Mouse (Mus musculus): ENCODE results near the gene Esrrg. TPM values are rescaled to one million over a fixed set of nuclear protein-coding genes. Genes with fewer than 3 reads are reported as not detected.

The Esrrg gene
- polyA plus RNA-seq, 1 experiment from 2014 or later, result 23.5 TPM

DNA sequence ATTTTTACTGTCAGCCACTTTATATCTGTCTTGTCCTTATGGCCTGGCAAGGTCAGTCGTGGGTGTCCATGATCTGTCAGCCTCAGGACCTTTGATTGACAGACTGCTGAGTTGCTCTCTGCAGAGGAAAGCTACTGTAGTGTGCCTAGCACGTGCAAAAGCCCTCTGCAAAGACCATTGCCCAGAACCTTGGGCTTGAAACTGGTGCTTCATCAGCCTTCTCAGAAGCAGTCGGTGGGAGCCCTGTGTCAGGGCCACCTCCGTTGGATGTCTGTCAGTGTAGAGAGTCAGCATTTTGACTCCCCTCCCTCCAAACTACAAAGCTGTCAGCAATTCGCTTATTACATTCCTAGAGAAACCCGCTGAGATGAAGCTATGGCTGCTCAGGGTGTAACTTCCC lies 227.8 kb downstream of the Esrrg start:
- Histone ChIP-seq H3K36me3 (ENCODE audit: control insufficient read depth, insufficient read depth) (no peaks in the 10 kb centered on the region), H3K4me3 (ENCODE audit: low read length) (no peak overlapping the region), H3K4me1 (ENCODE audit: control insufficient read depth, insufficient read depth, low read length) (peaks cover 14% of the 10 kb centered on the region), H3K9ac (ENCODE audit: low read length) (peak overlapping the region; percentile 64), H3K4me2 (ENCODE audit: low read depth, low read length) (peak overlapping the region; percentile 27), H3K9me3 (replicated peaks; ENCODE audit: control insufficient read depth, low read length) (no peaks in the 10 kb centered on the region), H3K27me3 (ENCODE audit: control insufficient read depth, insufficient read depth, low read length) (no peaks in the 10 kb centered on the region), H3K27ac (ENCODE audit: low read length) (peak overlapping the region; percentile 97)
- 17% methylated on average over 6 of the region's 6 CpGs for WGBS
- peak; percentile 71 for ATAC-seq (replicated peaks; ENCODE audit: extremely low read depth, insufficient read depth, low FRiP score)

DNA sequence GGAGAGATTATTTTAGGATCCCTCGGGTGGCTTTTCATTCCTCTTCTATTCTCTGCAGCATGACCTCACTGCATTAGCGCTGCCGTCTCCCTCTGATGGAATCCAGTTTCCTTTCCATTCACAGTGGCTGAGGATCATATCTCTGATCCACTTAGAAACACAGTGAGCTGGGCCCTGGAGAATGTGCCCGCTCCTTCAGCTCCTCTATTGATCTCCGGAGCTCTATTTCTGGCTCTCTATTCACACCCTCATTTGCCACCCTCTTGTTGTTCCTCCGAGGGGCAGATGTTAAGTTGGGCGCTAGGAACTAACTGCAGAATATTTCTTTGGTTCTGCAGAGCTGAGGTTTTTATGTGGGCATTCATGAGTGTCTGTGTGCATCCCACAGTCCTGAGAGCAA lies 228.3 kb downstream of the Esrrg start:
- Histone ChIP-seq H3K27me3 (ENCODE audit: control insufficient read depth, insufficient read depth, low read length) (no peaks in the 10 kb centered on the region), H3K9ac (ENCODE audit: low read length) (no peak overlapping the region), H3K4me2 (ENCODE audit: low read depth, low read length) (peak overlapping the region; percentile 27), H3K4me3 (ENCODE audit: low read length) (no peak overlapping the region), H3K36me3 (ENCODE audit: control insufficient read depth, insufficient read depth) (no peaks in the 10 kb centered on the region), H3K4me1 (ENCODE audit: control insufficient read depth, insufficient read depth, low read length) (peaks cover 18% of the 10 kb centered on the region), H3K27ac (ENCODE audit: low read length) (peak overlapping the region; percentile 97), H3K9me3 (replicated peaks; ENCODE audit: control insufficient read depth, low read length) (no peaks in the 10 kb centered on the region)
- ATAC-seq (replicated peaks; ENCODE audit: extremely low read depth, insufficient read depth, low FRiP score), result peak; percentile 92
- 14% methylated on average over 7 of the region's 7 CpGs for WGBS

DNA sequence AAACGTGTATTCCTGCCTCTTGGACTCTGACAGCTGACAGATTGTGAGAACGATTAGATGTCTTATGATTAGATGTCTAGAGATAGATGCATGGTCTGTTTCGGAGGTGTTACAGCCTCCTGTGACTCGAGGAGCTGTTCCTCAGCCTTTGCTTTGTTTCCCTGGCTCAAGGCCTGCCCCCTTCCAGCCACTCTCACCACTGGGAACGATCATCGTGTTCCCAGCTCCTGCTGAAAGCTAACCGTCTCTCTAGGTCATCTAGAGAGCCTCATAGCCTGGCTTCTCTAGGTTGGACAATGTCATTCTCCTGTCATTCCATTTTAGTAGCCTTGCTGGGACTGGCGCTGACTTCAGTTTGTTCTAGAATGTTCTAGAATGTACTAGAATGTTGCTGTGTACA lies 233.0 kb downstream of the Esrrg start:
- 58% methylated on average over 8 of the region's 8 CpGs for WGBS

DNA sequence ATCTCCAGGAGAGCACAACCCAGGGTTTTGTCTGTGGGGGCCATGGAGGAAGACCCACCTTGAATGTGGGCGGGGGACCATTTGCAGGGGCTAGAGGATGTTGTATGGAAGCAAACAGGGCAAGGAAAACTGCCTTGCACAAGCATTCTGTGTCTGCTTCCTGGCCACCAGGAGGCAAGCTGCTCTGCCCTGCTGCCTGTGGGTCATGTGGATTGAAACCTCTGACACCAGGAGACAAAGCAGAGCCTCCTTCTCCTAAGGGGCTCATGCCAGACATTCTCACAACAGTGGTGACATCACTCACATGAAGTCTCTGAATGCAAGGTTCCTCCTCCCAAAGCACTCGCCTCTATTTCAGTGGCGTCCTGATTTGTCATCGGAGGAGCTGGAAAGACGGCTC lies 234.1 kb downstream of the Esrrg start:
- H3K9ac ChIP-seq (ENCODE audit: low read length), result no peak overlapping the region
- peaks cover 8% of the 10 kb centered on the region for H3K4me1 ChIP-seq (ENCODE audit: control insufficient read depth, insufficient read depth, low read length)
- no peaks in the 10 kb centered on the region; the same call in 1 of the 2 replicates for H3K36me3 ChIP-seq (ENCODE audit: control insufficient read depth, insufficient read depth)
- no peaks in the 10 kb centered on the region for H3K9me3 ChIP-seq (replicated peaks; ENCODE audit: control insufficient read depth, low read length)
- 0 out of 2 replicates have a peak, but pooled peaks have one; percentile 41 for ATAC-seq (replicated peaks; ENCODE audit: extremely low read depth, insufficient read depth, low FRiP score)
- no peaks in the 10 kb centered on the region for H3K27me3 ChIP-seq (ENCODE audit: control insufficient read depth, insufficient read depth, low read length)
- no peak overlapping the region for H3K4me2 ChIP-seq (ENCODE audit: low read depth, low read length)
- peak overlapping the region; percentile 66; the same call in 1 of the 2 replicates for H3K27ac ChIP-seq (ENCODE audit: low read length)
- no peak overlapping the region for H3K4me3 ChIP-seq (ENCODE audit: low read length)
- 50% methylated on average over 5 of the region's 5 CpGs for WGBS

More for the DNA sequence above, 233.0 kb downstream of the Esrrg start:
- Histone ChIP-seq H3K27ac (ENCODE audit: low read length) (peak overlapping the region; percentile 54), H3K36me3 (ENCODE audit: control insufficient read depth, insufficient read depth) (no peaks in the 10 kb centered on the region; the same call in 1 of the 2 replicates), H3K9ac (ENCODE audit: low read length) (no peak overlapping the region), H3K9me3 (replicated peaks; ENCODE audit: control insufficient read depth, low read length) (no peaks in the 10 kb centered on the region), H3K4me2 (ENCODE audit: low read depth, low read length) (no peak overlapping the region), H3K27me3 (ENCODE audit: control insufficient read depth, insufficient read depth, low read length) (no peaks in the 10 kb centered on the region), H3K4me1 (ENCODE audit: control insufficient read depth, insufficient read depth, low read length) (peaks cover 11% of the 10 kb centered on the region), H3K4me3 (ENCODE audit: low read length) (no peak overlapping the region)
- ATAC-seq (replicated peaks; ENCODE audit: extremely low read depth, insufficient read depth, low FRiP score), result no peak

DNA sequence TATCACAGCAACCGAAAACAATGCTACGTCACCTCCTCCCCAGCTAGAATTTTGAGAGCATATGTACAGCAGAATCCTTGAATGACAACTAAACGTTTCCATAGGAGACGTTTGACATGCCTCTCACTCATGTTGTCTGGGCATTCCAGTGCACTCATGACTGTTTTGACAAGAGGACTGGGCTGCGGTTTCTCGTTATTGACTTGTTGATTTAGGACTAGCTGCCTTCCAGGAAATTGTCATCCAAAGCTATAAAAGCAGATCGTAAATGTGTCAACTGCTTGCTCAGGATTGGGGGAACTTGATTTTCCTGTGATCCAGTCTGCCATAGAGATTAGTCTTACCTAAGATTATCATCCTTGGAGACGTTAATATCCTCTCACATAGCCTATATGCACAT lies 245.6 kb downstream of the Esrrg start:
- H3K36me3 ChIP-seq (ENCODE audit: control insufficient read depth, insufficient read depth), result no peaks in the 10 kb centered on the region
- H3K9ac ChIP-seq (ENCODE audit: low read length), result no peak overlapping the region
- no peak overlapping the region for H3K4me2 ChIP-seq (ENCODE audit: low read depth, low read length)
- H3K9me3 ChIP-seq (replicated peaks; ENCODE audit: control insufficient read depth, low read length), result no peaks in the 10 kb centered on the region
- H3K27me3 ChIP-seq (ENCODE audit: control insufficient read depth, insufficient read depth, low read length), result no peaks in the 10 kb centered on the region
- WGBS, result 52% methylated on average over 8 of the region's 8 CpGs
- no peak overlapping the region for H3K4me3 ChIP-seq (ENCODE audit: low read length)
- no peak for ATAC-seq (replicated peaks; ENCODE audit: extremely low read depth, insufficient read depth, low FRiP score)
- no peak overlapping the region for H3K27ac ChIP-seq (ENCODE audit: low read length)
- no peaks in the 10 kb centered on the region for H3K4me1 ChIP-seq (ENCODE audit: control insufficient read depth, insufficient read depth, low read length)

DNA sequence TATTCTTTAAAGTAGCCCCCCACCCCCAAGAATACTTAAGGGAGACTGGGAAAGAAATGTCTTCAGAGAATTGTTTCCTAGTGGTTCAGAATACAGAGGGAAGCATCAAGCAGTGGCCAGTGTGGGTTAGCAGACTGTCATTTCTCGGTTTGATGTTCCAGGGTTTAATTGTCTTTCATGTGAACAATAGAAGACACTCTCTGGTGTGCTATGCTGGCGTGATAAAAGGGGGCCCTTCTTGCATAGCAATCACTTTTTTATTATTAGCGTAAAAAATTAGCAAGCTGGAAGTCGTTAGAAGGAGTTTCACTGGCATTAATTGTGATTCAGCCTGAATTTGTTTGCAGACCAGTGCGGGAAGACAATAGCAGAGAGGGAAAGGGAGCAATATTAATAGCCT lies 253.7 kb downstream of the Esrrg start:
- Histone ChIP-seq H3K27ac (ENCODE audit: low read length) (no peak overlapping the region), H3K4me3 (ENCODE audit: low read length) (no peak overlapping the region)

DNA sequence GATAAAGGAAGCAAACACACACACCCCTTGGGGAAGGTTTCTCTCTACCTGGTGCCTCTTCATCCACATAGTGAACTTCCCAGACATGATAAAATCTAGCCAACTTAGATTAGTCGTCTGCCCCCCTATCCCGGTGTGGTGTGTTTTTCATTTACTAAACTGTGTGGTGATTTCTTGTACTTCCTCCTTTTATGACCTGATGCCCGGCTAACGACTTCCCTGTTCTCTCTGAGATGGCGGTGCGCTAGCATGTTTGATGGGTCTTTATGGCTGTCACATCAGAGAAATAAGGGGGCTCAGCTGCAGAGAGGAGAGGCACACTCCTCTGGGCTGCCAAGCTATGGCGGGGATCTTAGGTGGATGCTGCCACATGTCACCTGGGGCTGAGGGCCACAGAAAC lies 259.8 kb downstream of the Esrrg start:
- Histone ChIP-seq H3K4me3 (ENCODE audit: low read length) (no peak overlapping the region), H3K27ac (ENCODE audit: low read length) (no peak overlapping the region)
- WGBS, result 72% methylated on average over 7 of the region's 7 CpGs

More for the DNA sequence above, 253.7 kb downstream of the Esrrg start:
- Histone ChIP-seq H3K27me3 (ENCODE audit: control insufficient read depth, insufficient read depth, low read length) (no peaks in the 10 kb centered on the region), H3K4me1 (ENCODE audit: control insufficient read depth, insufficient read depth, low read length) (no peaks in the 10 kb centered on the region), H3K4me2 (ENCODE audit: low read depth, low read length) (no peak overlapping the region), H3K36me3 (ENCODE audit: control insufficient read depth, insufficient read depth) (no peaks in the 10 kb centered on the region), H3K9me3 (replicated peaks; ENCODE audit: control insufficient read depth, low read length) (no peaks in the 10 kb centered on the region), H3K9ac (ENCODE audit: low read length) (no peak overlapping the region)
- no peak for ATAC-seq (replicated peaks; ENCODE audit: extremely low read depth, insufficient read depth, low FRiP score)
- 78% methylated on average over 5 of the region's 5 CpGs for WGBS

DNA sequence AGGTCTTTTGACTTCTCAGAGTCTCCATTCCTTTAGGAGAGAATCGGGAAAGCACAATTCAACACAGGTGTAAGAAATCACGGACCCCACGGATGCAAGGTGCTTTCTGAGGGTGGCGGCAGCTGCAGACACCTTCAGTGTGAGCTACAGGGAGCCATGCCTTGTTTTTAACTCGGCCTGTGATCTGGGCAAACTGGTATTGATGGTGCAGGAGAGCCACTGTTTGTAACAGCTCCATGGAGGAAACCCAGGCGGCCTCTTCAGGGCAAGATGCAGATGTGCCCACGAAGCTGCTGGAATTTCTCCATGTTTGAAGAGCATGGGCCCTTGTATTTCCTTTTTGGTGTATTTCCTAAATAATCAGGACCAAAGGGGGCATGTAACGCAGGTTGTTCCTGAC lies 263.6 kb downstream of the Esrrg start:
- H3K4me3 ChIP-seq (ENCODE audit: low read length), result no peak overlapping the region
- peaks cover 21% of the 10 kb centered on the region for H3K4me1 ChIP-seq (ENCODE audit: control insufficient read depth, insufficient read depth, low read length)
- WGBS, result 46% methylated on average over 8 of the region's 8 CpGs
- H3K36me3 ChIP-seq (ENCODE audit: control insufficient read depth, insufficient read depth), result no peaks in the 10 kb centered on the region
- no peak overlapping the region for H3K27ac ChIP-seq (ENCODE audit: low read length)
- ATAC-seq (replicated peaks; ENCODE audit: extremely low read depth, insufficient read depth, low FRiP score), result no peak
- no peaks in the 10 kb centered on the region for H3K27me3 ChIP-seq (ENCODE audit: control insufficient read depth, insufficient read depth, low read length)
- H3K4me2 ChIP-seq (ENCODE audit: low read depth, low read length), result no peak overlapping the region
- no peaks in the 10 kb centered on the region for H3K9me3 ChIP-seq (replicated peaks; ENCODE audit: control insufficient read depth, low read length)
- no peak overlapping the region for H3K9ac ChIP-seq (ENCODE audit: low read length)

More for the DNA sequence above, 259.8 kb downstream of the Esrrg start:
- ATAC-seq (replicated peaks; ENCODE audit: extremely low read depth, insufficient read depth, low FRiP score), result no peak
- Histone ChIP-seq H3K4me1 (ENCODE audit: control insufficient read depth, insufficient read depth, low read length) (peaks cover 16% of the 10 kb centered on the region), H3K9me3 (replicated peaks; ENCODE audit: control insufficient read depth, low read length) (no peaks in the 10 kb centered on the region), H3K9ac (ENCODE audit: low read length) (no peak overlapping the region), H3K4me2 (ENCODE audit: low read depth, low read length) (no peak overlapping the region), H3K27me3 (ENCODE audit: control insufficient read depth, insufficient read depth, low read length) (no peaks in the 10 kb centered on the region), H3K36me3 (ENCODE audit: control insufficient read depth, insufficient read depth) (no peaks in the 10 kb centered on the region)

DNA sequence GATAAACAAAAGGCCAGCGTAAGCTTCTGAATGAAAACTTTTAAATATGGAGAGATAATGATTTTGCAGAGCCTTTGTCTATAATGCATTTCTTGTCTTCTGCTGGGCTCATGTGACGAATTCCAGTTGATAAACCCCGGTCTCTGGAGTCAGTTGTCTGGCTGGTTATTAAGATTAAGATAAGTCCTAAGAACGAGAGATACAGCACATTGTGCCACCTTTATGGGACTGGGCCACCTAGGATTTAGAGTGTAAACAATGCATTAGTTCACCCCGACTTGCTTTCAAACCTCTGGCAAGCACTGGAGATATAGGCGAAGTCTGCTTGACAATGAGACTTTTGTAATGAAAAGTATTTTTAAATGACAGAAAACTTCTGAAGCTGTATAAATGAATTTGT lies 264.2 kb downstream of the Esrrg start:
- ATAC-seq (replicated peaks; ENCODE audit: extremely low read depth, insufficient read depth, low FRiP score), result no peak
- H3K9ac ChIP-seq (ENCODE audit: low read length), result no peak overlapping the region
- H3K4me3 ChIP-seq (ENCODE audit: low read length), result no peak overlapping the region
- H3K27ac ChIP-seq (ENCODE audit: low read length), result no peak overlapping the region
- no peaks in the 10 kb centered on the region for H3K9me3 ChIP-seq (replicated peaks; ENCODE audit: control insufficient read depth, low read length)
- H3K27me3 ChIP-seq (ENCODE audit: control insufficient read depth, insufficient read depth, low read length), result no peaks in the 10 kb centered on the region
- H3K4me2 ChIP-seq (ENCODE audit: low read depth, low read length), result no peak overlapping the region
- H3K4me1 ChIP-seq (ENCODE audit: control insufficient read depth, insufficient read depth, low read length), result peaks cover 26% of the 10 kb centered on the region
- WGBS, result 28% methylated on average over 6 of the region's 6 CpGs
- no peaks in the 10 kb centered on the region for H3K36me3 ChIP-seq (ENCODE audit: control insufficient read depth, insufficient read depth)

All from heart, embryonic 16.5 days (tissue).